Mouse (Mus musculus) forebrain, postnatal 0 days (tissue): ENCODE measurements around the gene Bhlha9. TPM values are rescaled to one million over a fixed set of nuclear protein-coding genes. Genes with fewer than 3 reads are reported as not detected.
A peak's percentile ranks its signal among the peaks of the same experiment; 100 is the strongest.

Experiments
- ATAC-seq: fragments of 200-750 bp; cut with Nextera tagmentation; 2 replicates; pipeline ENCODE4 v1.8.0; 2017; ENCODE audit warnings: mild to moderate bottlenecking, moderate library complexity
- DNase-seq: peaks from one replicate; pipeline ENCODE4 v3.0.0-alpha.2; 2015
- H3K27ac ChIP-seq: fragments of 300-500 bp; sonication (generic); 2 replicates; pipeline ENCODE4 v1.5.1; 2014; ENCODE audit warnings: low read depth, mild to moderate bottlenecking, antibody characterized with exemption, low read length, moderate library complexity, mixed read lengths
- H3K27me3 ChIP-seq: fragments of 300-500 bp; sonication (generic); 2 replicates; pipeline ENCODE4 v1.6.1; 2014; ENCODE audit warnings: mild to moderate bottlenecking, low read length, mixed read lengths; ENCODE audit not compliant: insufficient read depth
- H3K36me3 ChIP-seq: fragments of 300-500 bp; sonication (generic); 2 replicates; pipeline ENCODE4 v1.6.1; 2014; ENCODE audit warnings: mild to moderate bottlenecking, moderate library complexity; ENCODE audit not compliant: insufficient read depth
- H3K4me1 ChIP-seq: fragments of 300-500 bp; sonication (generic); 2 replicates; pipeline ENCODE4 v1.6.1; 2014; ENCODE audit warnings: antibody characterized with exemption; ENCODE audit not compliant: insufficient read depth
- H3K4me2 ChIP-seq: fragments of 300-500 bp; sonication (generic); 2 replicates; pipeline ENCODE4 v1.6.1; 2014; ENCODE audit warnings: low read depth, mild to moderate bottlenecking, moderate library complexity
- H3K4me3 ChIP-seq: fragments of 300-500 bp; sonication (generic); 2 replicates; pipeline ENCODE4 v1.5.1; 2014; ENCODE audit warnings: low read depth, low read length, mixed read lengths
- H3K9ac ChIP-seq: fragments of 300-500 bp; sonication (generic); 2 replicates; pipeline ENCODE4 v1.6.1; 2014; ENCODE audit warnings: mild to moderate bottlenecking
- H3K9me3 ChIP-seq: fragments of 300-500 bp; sonication (generic); 2 replicates; pipeline ENCODE4 v1.6.1; 2016; ENCODE audit warnings: low read length
- CTCF ChIP-seq: sonication (generic); IDR thresholded peaks from 2 replicates; pipeline ENCODE4 v1.5.1; 2016; ENCODE audit warnings: antibody characterized with exemption, control low read depth, low read depth
- WGBS: fragments of 180-500 bp; shearing (Covaris S2); extraction: QIAGEN DNeasy Blood & Tissue Kit; methylation state at CpG from one replicate; pipeline ENCODE4 v1.1.7; 2014; 5-methylcytosine and 5-hydroxymethylcytosine counted together
- polyA plus RNA-seq: library from polyadenylated mRNA; unstranded; fragments of >200 nt; fragmentation: Nextera tagmentation; extraction: Ambion mirVana; gene quantifications from 2 replicates; pipeline ENCODE4 v1.2.1, GENCODE M21; 2015
- total RNA-seq: library from RNA; depleted of rRNA; stranded (reverse); fragments of >200 nt; gene quantifications from 2 replicates; pipeline ENCODE4 v1.2.3, GENCODE M21; 2014

Bhlha9 gene
- total and polyA plus RNA-seq, 2 experiments from 2014 or later: 0.62 to 1.8 TPM

DNA sequence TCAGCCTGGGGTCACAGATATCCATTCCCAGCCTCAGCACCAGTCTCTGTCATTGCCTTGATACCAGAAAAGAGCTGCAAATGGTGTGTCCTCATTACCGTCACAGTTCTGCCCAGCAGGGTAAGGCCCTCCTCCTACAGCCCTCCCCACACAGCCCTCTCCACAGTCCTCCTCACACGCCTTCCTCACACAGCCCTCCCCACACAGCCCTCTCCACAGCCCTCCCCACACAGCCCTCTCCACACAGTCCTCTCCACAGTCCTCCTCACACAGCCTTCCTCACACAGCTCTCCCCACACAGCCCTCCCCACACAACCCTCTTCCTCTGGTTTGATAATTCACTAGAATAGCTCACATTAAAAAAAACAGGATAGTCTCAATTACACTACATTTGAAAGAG lies 42.2 kb upstream of the Bhlha9 start:
- WGBS: 37% methylated on average over 2 of the region's 2 CpGs
- Histone ChIP-seq H3K27me3 (no peaks in the 10 kb centered on the region), H3K9me3 (no peaks in the 10 kb centered on the region), H3K4me1 (no peaks in the 10 kb centered on the region), H3K4me3 (no peak overlapping the region), H3K4me2 (no peak overlapping the region), H3K27ac (no peak overlapping the region), H3K9ac (no peak overlapping the region), H3K36me3 (no peaks in the 10 kb centered on the region)
- ATAC-seq (no peak), DNase-seq (no peak)
- no peak for TF ChIP-seq CTCF

DNA sequence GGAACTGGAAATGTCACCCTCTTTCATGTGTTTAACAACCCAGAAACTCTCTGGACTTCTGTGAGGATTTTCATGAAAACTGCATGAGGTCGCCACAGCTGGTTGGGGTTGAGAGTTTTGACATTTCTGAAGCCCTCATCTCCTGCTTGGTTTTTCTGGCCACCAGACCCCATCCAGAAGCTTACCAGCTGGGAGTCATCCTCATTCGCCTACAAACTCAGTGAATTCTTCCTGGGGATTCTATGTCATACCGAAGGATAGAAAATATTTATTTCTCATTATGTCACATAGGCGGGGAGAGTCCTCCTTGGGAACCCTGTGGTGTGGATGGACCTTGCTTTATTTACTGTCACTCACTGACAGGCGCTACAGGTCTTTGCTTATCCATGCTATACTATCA lies 41.8 kb upstream of the Bhlha9 start:
- 84% methylated on average over 5 of the region's 5 CpGs for WGBS
- no peak for TF ChIP-seq CTCF
- ATAC-seq: no peak
- no peaks in the 10 kb centered on the region for H3K27me3 ChIP-seq
- H3K9ac ChIP-seq: no peak overlapping the region
- no peak overlapping the region for H3K4me2 ChIP-seq
- no peaks in the 10 kb centered on the region for H3K36me3 ChIP-seq
- H3K4me3 ChIP-seq: no peak overlapping the region
- H3K27ac ChIP-seq: no peak overlapping the region
- DNase-seq: no peak
- no peaks in the 10 kb centered on the region for H3K9me3 ChIP-seq
- H3K4me1 ChIP-seq: no peaks in the 10 kb centered on the region

DNA sequence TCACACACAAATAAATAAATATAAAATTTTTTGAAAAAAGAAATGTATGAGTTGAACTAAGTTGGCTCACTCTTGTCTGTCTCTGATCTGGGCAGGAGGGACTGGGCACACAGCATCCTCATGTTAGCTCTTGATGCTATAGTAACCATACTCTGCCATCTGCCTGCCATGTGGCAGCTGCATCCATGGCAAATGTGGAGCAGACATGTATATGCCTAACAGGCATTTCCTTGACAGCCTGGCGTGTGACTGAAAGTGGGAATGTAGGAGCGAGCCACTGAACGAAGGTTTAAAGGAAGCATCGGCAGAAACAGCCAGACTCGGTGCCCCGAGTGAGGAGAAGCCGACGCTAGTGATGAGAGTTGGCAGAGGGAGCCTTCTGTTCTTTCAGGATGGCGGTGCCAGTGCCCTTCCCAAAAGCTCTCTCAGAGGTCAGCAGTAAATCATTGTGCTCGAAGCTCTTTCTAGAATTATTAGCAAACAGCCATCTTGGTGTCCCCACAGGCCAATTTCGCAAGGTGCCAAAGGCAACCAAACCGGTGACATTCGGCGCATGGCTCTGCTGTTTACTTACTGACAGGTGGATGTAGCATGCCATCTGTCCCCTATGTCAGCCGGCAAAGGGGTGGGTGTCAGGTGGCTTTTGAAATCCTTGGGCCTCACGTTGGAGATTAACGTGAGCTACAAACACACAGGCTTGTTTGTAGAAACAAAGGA lies 32.8 kb upstream of the Bhlha9 start:
- Histone ChIP-seq H3K27ac (peak overlapping the region; percentile 4), H3K4me2 (no peak overlapping the region), H3K4me3 (no peak overlapping the region), H3K9me3 (no peaks in the 10 kb centered on the region), H3K36me3 (no peaks in the 10 kb centered on the region), H3K4me1 (no peaks in the 10 kb centered on the region), H3K9ac (no peak overlapping the region), H3K27me3 (no peaks in the 10 kb centered on the region)
- WGBS: 53% methylated on average over 17 of the region's 17 CpGs
- peak; percentile 88 for ATAC-seq
- DNase-seq: peak; percentile 82
- TF ChIP-seq CTCF: no peak

DNA sequence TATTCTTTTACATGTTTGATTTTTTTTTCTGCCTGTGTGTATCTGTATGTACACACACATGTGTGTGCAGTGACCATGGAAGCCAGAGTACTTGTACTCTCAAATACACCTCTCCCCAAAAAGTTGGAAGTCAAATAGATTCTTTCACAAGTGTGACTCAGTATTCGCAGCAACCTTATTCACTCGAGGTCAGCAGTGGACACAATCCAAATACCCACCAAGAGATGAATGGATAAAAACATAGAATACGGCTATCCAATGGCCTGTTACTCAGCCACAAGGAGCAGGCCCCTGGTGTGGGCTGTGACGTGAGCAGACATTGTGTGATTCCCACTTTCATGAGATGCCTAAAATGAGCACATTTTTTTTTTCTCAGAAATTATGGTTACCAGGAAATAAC lies 32.0 kb upstream of the Bhlha9 start:
- H3K36me3 ChIP-seq: no peaks in the 10 kb centered on the region
- H3K9me3 ChIP-seq: no peaks in the 10 kb centered on the region
- no peak overlapping the region for H3K4me3 ChIP-seq
- H3K9ac ChIP-seq: no peak overlapping the region
- no peaks in the 10 kb centered on the region for H3K27me3 ChIP-seq
- WGBS: 61% methylated on average over 4 of the region's 4 CpGs
- DNase-seq: no peak
- H3K27ac ChIP-seq: no peak overlapping the region
- no peak for ATAC-seq
- H3K4me2 ChIP-seq: no peak overlapping the region
- H3K4me1 ChIP-seq: no peaks in the 10 kb centered on the region
- TF ChIP-seq CTCF: no peak

DNA sequence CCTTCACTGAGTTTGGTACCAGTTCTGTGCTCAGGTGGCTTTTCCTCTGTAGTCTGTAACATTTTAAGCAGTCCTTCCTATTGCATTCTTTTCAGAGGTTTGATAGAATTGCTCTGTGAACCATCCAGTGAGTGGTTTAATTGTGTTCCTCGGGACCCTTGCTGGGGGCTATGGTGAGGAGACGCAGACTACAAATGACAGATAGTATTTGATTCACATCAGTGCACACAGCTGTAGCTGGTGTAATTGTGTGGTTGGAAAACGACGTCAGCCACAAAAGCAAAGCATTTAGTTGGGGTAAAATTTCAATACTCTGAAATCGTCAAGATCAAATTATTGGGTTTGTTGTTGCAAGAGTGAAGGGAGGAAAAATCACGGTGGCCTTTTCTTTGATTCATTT lies 28.0 kb upstream of the Bhlha9 start:
- ATAC-seq (no peak), DNase-seq (no peak)
- Histone ChIP-seq H3K9me3 (no peaks in the 10 kb centered on the region), H3K4me3 (no peak overlapping the region), H3K9ac (no peak overlapping the region), H3K4me2 (no peak overlapping the region), H3K36me3 (no peaks in the 10 kb centered on the region), H3K27me3 (no peaks in the 10 kb centered on the region), H3K4me1 (peaks cover 5% of the 10 kb centered on the region; the same call in 1 of the 2 replicates), H3K27ac (no peak overlapping the region)
- no peak for TF ChIP-seq CTCF
- WGBS: 24% methylated on average over 6 of the region's 6 CpGs

DNA sequence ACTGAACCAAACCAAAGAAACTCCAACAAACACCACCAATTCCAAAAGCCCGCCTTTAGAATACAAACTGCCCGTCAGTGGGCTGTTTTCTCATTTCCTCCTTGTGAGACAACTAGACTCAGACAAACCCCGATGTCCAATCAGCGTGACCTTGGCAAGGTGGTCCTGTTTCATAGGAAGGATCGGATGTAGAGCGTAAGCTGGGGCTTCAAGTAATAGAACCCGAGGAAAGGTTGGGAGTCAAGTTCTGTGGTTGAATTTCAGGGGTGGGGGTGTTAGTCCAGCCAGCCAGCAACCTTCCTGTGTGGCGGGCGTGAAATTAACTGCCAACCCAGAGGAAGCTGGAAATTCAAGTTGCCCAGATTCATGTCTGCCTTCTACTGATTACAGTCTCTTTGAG lies 27.2 kb upstream of the Bhlha9 start:
- ATAC-seq (no peak), DNase-seq (no peak)
- H3K4me2 ChIP-seq: no peak overlapping the region
- H3K27ac ChIP-seq: no peak overlapping the region
- H3K27me3 ChIP-seq: no peaks in the 10 kb centered on the region
- peaks cover 5% of the 10 kb centered on the region; the same call in 1 of the 2 replicates for H3K4me1 ChIP-seq
- H3K36me3 ChIP-seq: no peaks in the 10 kb centered on the region
- H3K9me3 ChIP-seq: no peaks in the 10 kb centered on the region
- no peak overlapping the region for H3K4me3 ChIP-seq
- no peak for TF ChIP-seq CTCF
- no peak overlapping the region for H3K9ac ChIP-seq
- 80% methylated on average over 9 of the region's 9 CpGs for WGBS

DNA sequence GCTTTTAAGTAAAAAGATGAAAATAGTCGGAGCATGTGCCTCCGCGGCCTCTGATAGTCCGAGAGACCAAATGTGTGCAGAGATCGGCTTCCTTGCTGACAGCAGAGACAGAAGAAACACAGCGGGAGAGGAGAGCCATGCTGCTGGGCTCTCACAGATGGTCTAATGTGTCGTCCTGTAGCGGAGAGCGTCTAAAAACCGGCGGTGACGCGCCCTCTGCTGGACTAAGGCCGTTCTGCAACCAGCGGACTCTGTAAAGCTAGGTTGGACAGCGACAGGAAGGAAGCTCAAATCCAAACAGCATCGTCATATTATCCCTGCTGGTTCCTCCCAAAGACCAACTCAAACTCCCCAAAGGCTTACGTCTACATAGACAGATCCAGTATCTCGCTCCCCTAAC lies 26.3 kb upstream of the Bhlha9 start:
- H3K27me3 ChIP-seq: no peaks in the 10 kb centered on the region
- peak overlapping the region; percentile 25 for H3K4me3 ChIP-seq
- ATAC-seq: peak; percentile 85
- H3K9ac ChIP-seq: no peak overlapping the region
- H3K4me2 ChIP-seq: peak overlapping the region; percentile 47
- H3K36me3 ChIP-seq: no peaks in the 10 kb centered on the region
- WGBS: 0% methylated on average over 19 of the region's 19 CpGs
- peak; percentile 97 for TF ChIP-seq CTCF
- DNase-seq: peak; percentile 95
- no peaks in the 10 kb centered on the region for H3K9me3 ChIP-seq
- H3K27ac ChIP-seq: no peak overlapping the region
- H3K4me1 ChIP-seq: peaks cover 5% of the 10 kb centered on the region; the same call in 1 of the 2 replicates
